Mouse (Mus musculus) hindbrain, postnatal 0 days (tissue): ENCODE measurements around the gene Hgfac. TPM values are rescaled to one million over a fixed set of nuclear protein-coding genes. Genes with fewer than 3 reads are reported as not detected.
A peak's percentile ranks its signal among the peaks of the same experiment; 100 is the strongest.

Experiments used
- ATAC-seq: fragments of 200-750 bp; cut with Nextera tagmentation; 2 replicates; pipeline ENCODE4 v1.8.0; 2017; ENCODE audit warnings: mild to moderate bottlenecking, moderate TSS enrichment, moderate library complexity
- DNase-seq: peaks from one replicate; pipeline ENCODE4 v3.0.0-alpha.2; 2015; ENCODE audit warnings: low spot score
- H3K27ac ChIP-seq: fragments of 300-500 bp; sonication (generic); 2 replicates; pipeline ENCODE4 v1.5.1; 2014; ENCODE audit warnings: mild to moderate bottlenecking
- H3K27me3 ChIP-seq: fragments of 300-500 bp; sonication (generic); 2 replicates; pipeline ENCODE4 v1.6.1; 2014; ENCODE audit warnings: low read length, mixed read lengths; ENCODE audit not compliant: insufficient read depth
- H3K36me3 ChIP-seq: fragments of 300-500 bp; sonication (generic); 2 replicates; pipeline ENCODE4 v1.6.1; 2014; ENCODE audit warnings: low read length, mixed read lengths; ENCODE audit not compliant: insufficient read depth
- H3K4me1 ChIP-seq: fragments of 300-500 bp; sonication (generic); 2 replicates; pipeline ENCODE4 v1.6.1; 2014; ENCODE audit warnings: antibody characterized with exemption, low read length, mixed read lengths; ENCODE audit not compliant: insufficient read depth
- H3K4me2 ChIP-seq: fragments of 300-500 bp; sonication (generic); 2 replicates; pipeline ENCODE4 v1.6.1; 2014; ENCODE audit warnings: low read depth, mild to moderate bottlenecking, low read length, moderate library complexity, mixed read lengths
- H3K4me3 ChIP-seq: fragments of 300-500 bp; sonication (generic); 2 replicates; pipeline ENCODE4 v1.5.1; 2014; ENCODE audit warnings: low read length
- H3K9ac ChIP-seq: fragments of 300-500 bp; sonication (generic); replicated peaks from 2 replicates; pipeline ENCODE4 v1.6.1; 2014; ENCODE audit warnings: mild to moderate bottlenecking, low read length, moderate library complexity, mixed read lengths
- H3K9me3 ChIP-seq: fragments of 300-500 bp; sonication (generic); 2 replicates; pipeline ENCODE4 v1.6.1; 2016; ENCODE audit warnings: low read length, mixed read lengths
- CTCF ChIP-seq: IDR thresholded peaks from 2 replicates; pipeline ENCODE4 v1.5.1; 2016; ENCODE audit warnings: antibody characterized with exemption, control low read depth, low read depth
- WGBS: fragments of 180-500 bp; shearing (Covaris S2); extraction: QIAGEN DNeasy Blood & Tissue Kit; methylation state at CpG from one replicate; pipeline ENCODE4 v1.1.7; 2014; 5-methylcytosine and 5-hydroxymethylcytosine counted together
- polyA plus RNA-seq: library from polyadenylated mRNA; unstranded; fragments of >200 nt; fragmentation: Nextera tagmentation; extraction: Ambion mirVana; gene quantifications from 2 replicates; pipeline ENCODE4 v1.2.1, GENCODE M21; 2015
- total RNA-seq: library from RNA; depleted of rRNA; stranded (reverse); fragments of >200 nt; gene quantifications from 2 replicates; pipeline ENCODE4 v1.2.3, GENCODE M21; 2014

The Hgfac gene
- total and polyA plus RNA-seq, 2 experiments from 2014 or later = 0.78 TPM; not detected in 1

DNA sequence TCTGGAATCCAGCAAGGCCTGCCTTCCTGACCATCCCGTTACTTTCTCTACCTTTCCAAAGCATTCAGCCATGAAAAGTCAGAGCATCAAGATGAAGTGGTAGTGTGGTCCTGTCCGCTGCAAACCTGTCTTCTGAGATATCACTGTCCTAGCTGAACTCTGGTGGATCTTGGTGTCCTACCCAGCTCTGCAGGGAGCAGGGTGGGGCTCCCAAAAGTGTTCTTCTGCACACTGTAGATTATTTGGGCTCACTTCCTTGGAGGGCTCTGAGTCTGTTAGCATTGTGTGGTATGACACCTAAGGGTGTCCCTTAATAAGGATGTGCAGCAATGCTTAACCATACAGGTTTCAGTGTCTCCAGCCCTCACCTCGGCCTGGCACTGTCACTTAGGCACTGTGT, 35.6 kb upstream of the Hgfac start:
- 99% methylated on average over 3 of the region's 3 CpGs for WGBS
- TF ChIP-seq CTCF = no peak

GRCm38 (mm10) chr5:35006599-35006998, 34.7 kb upstream of the Hgfac start:
- Histone ChIP-seq H3K36me3 (no peaks in the 10 kb centered on the region), H3K4me3 (no peak overlapping the region), H3K27me3 (no peaks in the 10 kb centered on the region), H3K27ac (no peak overlapping the region), H3K9ac (no peak overlapping the region), H3K4me2 (no peak overlapping the region), H3K4me1 (peaks cover 4% of the 10 kb centered on the region; the same call in 1 of the 2 replicates), H3K9me3 (no peaks in the 10 kb centered on the region)
- DNase-seq = no peak
- 79% methylated on average over 2 of the region's 2 CpGs for WGBS
- no peak for TF ChIP-seq CTCF
- ATAC-seq = no peak

More for the DNA sequence above, 35.6 kb upstream of the Hgfac start:
- Histone ChIP-seq H3K4me2 (no peak overlapping the region), H3K9ac (no peak overlapping the region), H3K9me3 (no peaks in the 10 kb centered on the region), H3K27me3 (no peaks in the 10 kb centered on the region), H3K4me3 (no peak overlapping the region), H3K36me3 (no peaks in the 10 kb centered on the region), H3K4me1 (peaks cover 4% of the 10 kb centered on the region; the same call in 1 of the 2 replicates), H3K27ac (no peak overlapping the region)
- no peak for DNase-seq
- no peak for ATAC-seq

- Histone ChIP-seq H3K9me3 (no peaks in the 10 kb centered on the region), H3K9ac (no peak overlapping the region), H3K4me3 (no peak overlapping the region), H3K27ac (no peak overlapping the region), H3K4me2 (no peak overlapping the region), H3K36me3 (no peaks in the 10 kb centered on the region), H3K4me1 (no peaks in the 10 kb centered on the region), H3K27me3 (no peaks in the 10 kb centered on the region)
- WGBS = 90% methylated on average over 4 of the region's 4 CpGs
- ATAC-seq (no peak), DNase-seq (no peak)
- no peak for TF ChIP-seq CTCF
Observed at GRCm38 (mm10) chr5:35009163-35009562, 32.1 kb upstream of the Hgfac start.

DNA sequence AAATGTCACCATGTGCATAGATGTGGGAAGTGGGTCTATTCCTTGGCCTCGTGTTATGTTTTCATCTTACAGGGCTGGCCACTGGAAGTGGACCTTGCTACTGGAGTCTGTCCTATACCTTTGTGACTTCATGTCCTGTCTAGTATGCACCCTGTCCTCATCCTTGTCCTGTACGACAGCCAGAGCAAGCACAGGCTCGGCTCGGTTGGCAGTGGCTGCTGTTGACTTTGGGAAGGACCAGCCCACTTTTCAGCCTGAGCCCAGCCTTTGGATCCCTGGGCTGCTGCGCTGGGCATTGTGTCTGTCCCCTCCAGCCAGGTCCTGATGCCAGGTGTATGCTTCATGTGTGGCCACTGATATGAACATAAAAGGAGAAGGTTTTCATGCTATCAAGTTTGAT, 30.7 kb upstream of the Hgfac start:
- Histone ChIP-seq H3K27me3 (no peaks in the 10 kb centered on the region), H3K4me1 (no peaks in the 10 kb centered on the region), H3K4me2 (no peak overlapping the region), H3K9me3 (no peaks in the 10 kb centered on the region), H3K4me3 (no peak overlapping the region), H3K36me3 (no peaks in the 10 kb centered on the region), H3K27ac (no peak overlapping the region), H3K9ac (no peak overlapping the region)
- DNase-seq (no peak), ATAC-seq (no peak)
- WGBS = 51% methylated on average over 5 of the region's 5 CpGs
- no peak for TF ChIP-seq CTCF

- H3K4me2 ChIP-seq = no peak overlapping the region
- no peaks in the 10 kb centered on the region for H3K27me3 ChIP-seq
- DNase-seq (peak; percentile 43), ATAC-seq (no peak)
- no peak overlapping the region for H3K4me3 ChIP-seq
- no peak overlapping the region for H3K27ac ChIP-seq
- no peaks in the 10 kb centered on the region for H3K36me3 ChIP-seq
- 69% methylated on average over 6 of the region's 6 CpGs for WGBS
- no peaks in the 10 kb centered on the region for H3K9me3 ChIP-seq
- H3K9ac ChIP-seq = no peak overlapping the region
- TF ChIP-seq CTCF = no peak
- H3K4me1 ChIP-seq = no peaks in the 10 kb centered on the region
Observed at GRCm38 (mm10) chr5:35011156-35011923, 30.0 kb upstream of the Hgfac start.

GRCm38 (mm10) chr5:35014036-35014435, 27.3 kb upstream of the Hgfac start:
- Histone ChIP-seq H3K4me3 (no peak overlapping the region), H3K36me3 (no peaks in the 10 kb centered on the region), H3K4me2 (no peak overlapping the region), H3K4me1 (no peaks in the 10 kb centered on the region; the same call in 1 of the 2 replicates), H3K27me3 (no peaks in the 10 kb centered on the region), H3K9ac (no peak overlapping the region), H3K9me3 (no peaks in the 10 kb centered on the region), H3K27ac (peak overlapping the region; percentile 43; the same call in 1 of the 2 replicates)
- ATAC-seq = peak; percentile 50
- 28% methylated on average over 6 of the region's 6 CpGs for WGBS
- TF ChIP-seq CTCF = no peak
- DNase-seq = peak; percentile 41
